ENCODE assay signal across 16 mouse cellular contexts in the genomic region with DNA sequence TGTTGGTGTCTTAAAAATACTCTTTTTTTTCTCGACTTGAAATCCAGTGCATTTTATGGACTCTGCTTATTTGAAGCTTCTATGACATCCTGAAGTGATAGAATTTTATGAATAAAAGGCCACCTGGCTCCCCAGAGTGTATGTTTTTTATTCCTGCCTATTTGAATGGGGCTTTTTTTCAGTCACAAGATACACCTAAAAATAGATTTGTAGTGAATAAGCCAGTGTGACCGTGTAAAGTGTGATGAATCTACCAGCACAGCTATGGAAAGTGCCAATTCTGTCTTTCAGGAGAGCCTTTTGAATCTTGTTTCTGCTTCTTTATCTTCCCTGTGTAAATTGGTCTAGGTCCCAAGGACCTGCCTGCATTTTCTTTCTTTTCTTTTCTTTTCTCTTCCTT.
"Had no signal": no experiment of that assay in that cellular context is flagged by ENCODE, and none has a peak within 500 bp of the region (broad histone marks: within the 10 kb centered on the region; RNA-seq: fewer than 3 reads in every experiment).

No protein-coding gene starts in this region.

- H3K36me3 ChIP-seq: neural tube, embryonic 13.5 days; neural tube, embryonic 15.5 days; stomach, embryonic 15.5 days had no signal

- H3K27me3 ChIP-seq: neural tube, embryonic 13.5 days; neural tube, embryonic 15.5 days; stomach, embryonic 15.5 days had no signal

- H3K4me1 ChIP-seq: neural tube, embryonic 13.5 days; neural tube, embryonic 15.5 days; stomach, embryonic 15.5 days had no signal

- H3K4me3 ChIP-seq: neural tube, embryonic 13.5 days; neural tube, embryonic 15.5 days; stomach, embryonic 15.5 days had no signal

- H3K9ac ChIP-seq: neural tube, embryonic 13.5 days; neural tube, embryonic 15.5 days; stomach, embryonic 15.5 days had no signal

- H3K9me3 ChIP-seq: neural tube, embryonic 13.5 days; neural tube, embryonic 15.5 days; stomach, embryonic 15.5 days had no signal

- H3K4me2 ChIP-seq: neural tube, embryonic 13.5 days; neural tube, embryonic 15.5 days; stomach, embryonic 15.5 days had no signal

- H3K27ac ChIP-seq: neural tube, embryonic 13.5 days; neural tube, embryonic 15.5 days; stomach, embryonic 15.5 days; stomach, postnatal 0 days had no signal

- DNase-seq: retina, postnatal 1 day; right cerebral cortex, adult 18-20 months; right cerebral cortex, postnatal 14 days; right cerebral cortex, postnatal 25 days; right cerebral cortex, postnatal 4 days; spleen, adult 18-20 months; thymus, adult 18-20 months; thymus, adult 2 months; thymus, postnatal 14 days; thymus, postnatal 25 days; thymus, postnatal 36 days; thymus, postnatal 4 days had no signal
